Mouse (Mus musculus) hindbrain, embryonic 16.5 days (tissue): Measurements from ENCODE around the gene Ano6. TPM values are rescaled to one million over a fixed set of nuclear protein-coding genes. Genes with fewer than 3 reads are reported as not detected.

Experiments used
- ATAC-seq: fragments of 200-750 bp; cut with Nextera tagmentation; 2 replicates; pipeline ENCODE4 v1.8.0; 2017; ENCODE audit warnings: moderate TSS enrichment, moderate library complexity
- H3K27ac ChIP-seq: fragments of 300-500 bp; sonication (generic); 2 replicates; pipeline ENCODE4 v1.5.1; 2014; ENCODE audit warnings: low read depth, mild to moderate bottlenecking, control low read depth, low read length, moderate library complexity
- H3K27me3 ChIP-seq: fragments of 300-500 bp; sonication (generic); replicated peaks from 2 replicates; pipeline ENCODE4 v1.6.1; 2014; ENCODE audit warnings: low read length; ENCODE audit not compliant: control insufficient read depth, insufficient read depth
- H3K36me3 ChIP-seq: fragments of 300-500 bp; sonication (generic); 2 replicates; pipeline ENCODE4 v1.6.1; 2014; ENCODE audit warnings: mild to moderate bottlenecking, low read length, moderate library complexity, mixed read lengths; ENCODE audit not compliant: control insufficient read depth, insufficient read depth
- H3K4me1 ChIP-seq: fragments of 300-500 bp; sonication (generic); 2 replicates; pipeline ENCODE4 v1.6.1; 2014; ENCODE audit warnings: low read depth, low read length; ENCODE audit not compliant: control insufficient read depth, insufficient read depth
- H3K4me2 ChIP-seq: fragments of 300-500 bp; sonication (generic); 2 replicates; pipeline ENCODE4 v1.6.1; 2014; ENCODE audit warnings: mild to moderate bottlenecking, low read length, control low read depth, moderate library complexity
- H3K4me3 ChIP-seq: fragments of 300-500 bp; sonication (generic); 2 replicates; pipeline ENCODE4 v1.5.1; 2014; ENCODE audit warnings: mild to moderate bottlenecking, low read length, control low read depth, moderate library complexity
- H3K9ac ChIP-seq: fragments of 300-500 bp; sonication (generic); 2 replicates; pipeline ENCODE4 v1.6.1; 2014; ENCODE audit warnings: low read depth, mild to moderate bottlenecking, control low read depth, low read length, moderate library complexity
- H3K9me3 ChIP-seq: fragments of 300-500 bp; sonication (generic); 2 replicates; pipeline ENCODE4 v1.6.1; 2014; ENCODE audit warnings: mild to moderate bottlenecking, low read length, moderate library complexity; ENCODE audit not compliant: control insufficient read depth
- WGBS: fragments of 180-500 bp; shearing (Covaris S2); extraction: QIAGEN DNeasy Blood & Tissue Kit; methylation state at CpG from one replicate; pipeline ENCODE4 v1.1.7; 2014; 5-methylcytosine and 5-hydroxymethylcytosine counted together
- polyA plus RNA-seq: library from polyadenylated mRNA; unstranded; fragments of >200 nt; fragmentation: Nextera tagmentation; extraction: Ambion mirVana; gene quantifications from 2 replicates; pipeline ENCODE4 v1.2.1, GENCODE M21; 2015

Gene Ano6
- polyA plus RNA-seq, 1 experiment from 2014 or later: 25.0 TPM

GRCm38 (mm10) chr15:95869611-95870010 lies 79.0 kb downstream of the Ano6 start:
- 98% methylated on average over 5 of the region's 5 CpGs for WGBS

DNA sequence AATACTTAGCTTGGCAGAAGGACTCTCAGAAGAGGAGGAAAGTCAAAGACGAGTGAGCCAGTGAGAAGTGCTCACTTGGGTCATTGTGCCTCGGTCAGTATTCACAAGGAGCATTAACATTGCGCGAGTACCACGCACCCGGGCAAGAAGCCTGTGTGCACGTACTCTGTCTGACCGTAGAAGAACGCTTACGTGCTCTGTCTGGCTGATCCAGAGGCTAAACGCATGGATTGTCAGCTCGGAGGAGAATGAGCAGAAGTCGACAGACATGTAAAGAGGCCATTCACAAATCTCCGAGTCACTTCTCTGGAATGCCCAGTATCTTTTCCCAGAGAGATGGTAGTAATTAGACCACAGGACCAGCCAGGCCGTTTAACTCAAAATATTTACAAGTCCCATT lies 81.0 kb downstream of the Ano6 start:
- no peak for ATAC-seq
- Histone ChIP-seq H3K27me3 (no peaks in the 10 kb centered on the region), H3K9me3 (no peaks in the 10 kb centered on the region), H3K4me2 (no peak overlapping the region), H3K36me3 (no peaks in the 10 kb centered on the region), H3K4me1 (no peaks in the 10 kb centered on the region), H3K4me3 (no peak overlapping the region), H3K9ac (no peak overlapping the region), H3K27ac (no peak overlapping the region)
- 82% methylated on average over 15 of the region's 15 CpGs for WGBS

More at GRCm38 (mm10) chr15:95869611-95870010, 79.0 kb downstream of the Ano6 start:
- H3K9me3 ChIP-seq: no peaks in the 10 kb centered on the region
- H3K27ac ChIP-seq: no peak overlapping the region
- H3K4me2 ChIP-seq: no peak overlapping the region
- H3K36me3 ChIP-seq: no peaks in the 10 kb centered on the region
- H3K4me1 ChIP-seq: no peaks in the 10 kb centered on the region
- ATAC-seq: no peak
- H3K4me3 ChIP-seq: no peak overlapping the region
- H3K27me3 ChIP-seq: no peaks in the 10 kb centered on the region
- no peak overlapping the region for H3K9ac ChIP-seq

DNA sequence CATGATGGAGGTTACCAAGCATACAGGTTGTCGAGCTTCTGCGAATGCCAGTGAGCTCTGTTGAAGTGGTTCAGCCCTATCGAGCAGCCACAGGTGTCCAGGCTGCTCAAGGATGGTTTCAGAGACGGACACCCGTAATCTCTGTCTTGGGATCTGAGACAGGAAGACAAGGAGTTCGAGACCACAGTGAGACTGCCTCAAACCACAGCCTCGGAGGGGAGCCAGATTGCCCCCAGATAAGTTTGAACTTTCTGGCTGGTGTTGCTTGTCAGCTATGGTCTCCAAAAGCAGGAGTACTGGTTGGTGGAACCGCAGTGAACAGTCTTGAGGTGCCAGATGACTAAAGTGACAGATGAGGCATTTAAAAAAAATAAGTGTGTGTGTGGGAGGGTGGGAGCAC lies 81.8 kb downstream of the Ano6 start:
- Histone ChIP-seq H3K4me2 (no peak overlapping the region), H3K4me1 (no peaks in the 10 kb centered on the region), H3K27me3 (no peaks in the 10 kb centered on the region), H3K9ac (no peak overlapping the region), H3K9me3 (no peaks in the 10 kb centered on the region), H3K4me3 (no peak overlapping the region), H3K36me3 (no peaks in the 10 kb centered on the region), H3K27ac (no peak overlapping the region)
- no peak for ATAC-seq
- WGBS: 90% methylated on average over 8 of the region's 8 CpGs

GRCm38 (mm10) chr15:95873276-95873675 lies 82.6 kb downstream of the Ano6 start:
- 52% methylated on average over 1 of the region's 1 CpGs for WGBS
- no peaks in the 10 kb centered on the region for H3K9me3 ChIP-seq
- no peak overlapping the region for H3K4me2 ChIP-seq
- no peak overlapping the region for H3K9ac ChIP-seq
- H3K27me3 ChIP-seq: no peaks in the 10 kb centered on the region
- no peak overlapping the region for H3K27ac ChIP-seq
- H3K4me3 ChIP-seq: no peak overlapping the region
- H3K36me3 ChIP-seq: no peaks in the 10 kb centered on the region
- ATAC-seq: no peak
- no peaks in the 10 kb centered on the region for H3K4me1 ChIP-seq

DNA sequence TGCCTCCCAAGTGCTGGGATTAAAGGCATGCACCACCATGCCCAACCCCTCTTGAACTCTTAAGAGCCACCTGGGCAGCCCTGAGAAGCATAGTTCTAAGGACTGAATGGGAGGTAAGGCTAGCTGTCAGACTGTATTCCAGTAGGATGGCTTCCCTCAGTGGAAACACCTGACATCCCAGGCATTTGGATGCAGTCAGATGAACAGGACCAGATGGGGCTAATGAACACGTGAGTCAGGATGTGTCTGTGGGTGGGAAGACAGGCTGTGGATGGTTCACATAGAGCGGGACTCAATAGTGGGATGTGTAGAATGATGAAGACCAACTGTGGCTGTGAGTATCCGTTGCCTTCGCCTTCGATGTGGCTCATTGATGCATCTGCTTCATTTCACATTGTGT lies 83.6 kb downstream of the Ano6 start:
- Histone ChIP-seq H3K9ac (no peak overlapping the region), H3K4me2 (no peak overlapping the region), H3K27me3 (no peaks in the 10 kb centered on the region), H3K27ac (no peak overlapping the region), H3K36me3 (no peaks in the 10 kb centered on the region), H3K4me3 (no peak overlapping the region), H3K9me3 (no peaks in the 10 kb centered on the region), H3K4me1 (no peaks in the 10 kb centered on the region)
- 89% methylated on average over 5 of the region's 5 CpGs for WGBS
- no peak for ATAC-seq

- no peaks in the 10 kb centered on the region for H3K27me3 ChIP-seq
- H3K4me3 ChIP-seq: no peak overlapping the region
- H3K27ac ChIP-seq: no peak overlapping the region
- H3K36me3 ChIP-seq: no peaks in the 10 kb centered on the region
- H3K9ac ChIP-seq: no peak overlapping the region
- WGBS: 78% methylated on average over 8 of the region's 8 CpGs
- no peak overlapping the region for H3K4me2 ChIP-seq
- ATAC-seq: no peak
- H3K4me1 ChIP-seq: no peaks in the 10 kb centered on the region
- H3K9me3 ChIP-seq: no peaks in the 10 kb centered on the region
These were observed 84.1 kb downstream of the Ano6 start for GRCm38 (mm10) chr15:95874726-95875125.

- Histone ChIP-seq H3K27ac (no peak overlapping the region), H3K9ac (no peak overlapping the region), H3K4me2 (no peak overlapping the region), H3K4me3 (no peak overlapping the region), H3K4me1 (no peaks in the 10 kb centered on the region; the same call in 1 of the 2 replicates), H3K27me3 (no peaks in the 10 kb centered on the region), H3K36me3 (no peaks in the 10 kb centered on the region), H3K9me3 (no peaks in the 10 kb centered on the region)
- 88% methylated on average over 10 of the region's 10 CpGs for WGBS
- ATAC-seq: no peak
These were observed 85.3 kb downstream of the Ano6 start for GRCm38 (mm10) chr15:95875898-95876297.

DNA sequence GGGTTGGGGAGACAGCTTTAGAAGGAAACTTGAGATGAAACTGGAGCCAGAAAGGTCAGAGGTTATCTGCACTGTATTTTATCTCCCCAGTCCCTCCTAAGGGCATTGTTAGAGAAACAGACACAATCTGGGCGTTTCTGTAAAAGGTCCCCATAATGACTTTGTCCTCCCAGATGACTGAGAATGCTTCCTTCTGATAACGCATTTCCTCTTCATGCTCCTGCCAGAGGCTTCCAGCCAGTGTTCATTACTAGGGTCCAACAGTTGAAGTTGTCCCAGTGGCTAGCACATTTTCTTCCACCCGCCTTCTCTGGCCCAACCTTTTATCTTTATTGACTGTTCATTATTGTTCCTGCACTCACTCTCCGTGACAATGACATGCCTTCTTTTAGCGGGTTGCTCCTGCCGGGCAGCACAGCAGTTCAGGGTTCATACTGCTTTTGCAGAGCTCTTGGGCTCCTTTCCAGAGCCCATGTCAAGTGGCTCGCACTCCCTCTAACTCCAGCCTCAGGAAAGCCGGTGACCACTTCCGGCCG lies 90.0 kb downstream of the Ano6 start:
- Histone ChIP-seq H3K4me3 (no peak overlapping the region), H3K27me3 (no peaks in the 10 kb centered on the region), H3K4me2 (no peak overlapping the region), H3K27ac (no peak overlapping the region), H3K9me3 (no peaks in the 10 kb centered on the region), H3K4me1 (no peaks in the 10 kb centered on the region; the same call in 1 of the 2 replicates), H3K9ac (no peak overlapping the region), H3K36me3 (no peaks in the 10 kb centered on the region)
- 38% methylated on average over 10 of the region's 10 CpGs for WGBS
- ATAC-seq: no peak

GRCm38 (mm10) chr15:95882436-95882835 lies 91.8 kb downstream of the Ano6 start:
- Histone ChIP-seq H3K4me3 (no peak overlapping the region), H3K4me1 (peaks cover 1% of the 10 kb centered on the region), H3K36me3 (no peaks in the 10 kb centered on the region), H3K9me3 (no peaks in the 10 kb centered on the region), H3K4me2 (no peak overlapping the region), H3K9ac (no peak overlapping the region), H3K27ac (no peak overlapping the region), H3K27me3 (no peaks in the 10 kb centered on the region)
- WGBS: 92% methylated on average over 4 of the region's 4 CpGs
- ATAC-seq: no peak

- H3K4me1 ChIP-seq: peaks cover 6% of the 10 kb centered on the region
- H3K4me2 ChIP-seq: no peak overlapping the region
- WGBS: 74% methylated on average over 6 of the region's 6 CpGs
These were observed 92.9 kb downstream of the Ano6 start for GRCm38 (mm10) chr15:95883559-95883958.

More at GRCm38 (mm10) chr15:95883559-95883958, 92.9 kb downstream of the Ano6 start:
- Histone ChIP-seq H3K4me3 (no peak overlapping the region), H3K27me3 (no peaks in the 10 kb centered on the region), H3K27ac (no peak overlapping the region), H3K9ac (no peak overlapping the region), H3K9me3 (no peaks in the 10 kb centered on the region), H3K36me3 (no peaks in the 10 kb centered on the region)
- no peak for ATAC-seq
